Mouse (Mus musculus): ENCODE data around the gene Ung. TPM values are rescaled to one million over a fixed set of nuclear protein-coding genes. Genes with fewer than 3 reads are reported as not detected.

The Ung gene
- total RNA-seq, 2 experiments from 2014 or later, result 29.7 to 32.3 TPM

DNA sequence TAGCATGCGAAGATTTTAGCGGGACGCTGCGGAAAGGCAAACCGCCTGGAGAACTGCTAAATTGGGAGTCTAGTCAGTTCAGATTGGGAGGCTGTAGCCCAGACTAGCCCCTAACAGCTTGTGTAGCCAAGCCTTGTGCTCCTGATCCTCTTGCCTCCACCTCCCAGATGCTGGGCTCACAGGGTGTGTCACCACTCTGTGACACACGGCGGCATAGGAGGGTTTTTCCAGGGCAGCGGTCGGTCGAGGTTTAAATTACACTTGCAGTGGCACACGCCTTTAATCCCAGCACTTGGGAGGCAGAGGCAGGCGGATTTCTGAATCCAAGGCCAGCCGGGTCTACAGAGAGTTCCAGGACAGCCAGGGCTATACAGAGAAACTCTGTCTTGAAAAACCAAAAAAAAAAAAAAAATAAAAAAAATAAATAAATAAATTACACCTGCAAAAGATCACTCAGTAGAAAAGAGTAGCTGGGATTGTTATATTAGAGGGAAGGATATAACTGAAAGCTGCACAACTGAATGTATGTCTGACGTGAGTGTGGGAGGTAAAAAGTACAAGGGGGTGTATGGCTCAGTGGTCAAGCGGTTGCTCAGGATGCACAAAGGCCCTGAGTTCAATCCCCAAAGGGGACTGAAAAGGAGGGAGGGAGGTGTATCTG, 506 bp upstream of the Ung start:
- DNase-seq (ENCODE audit: low spot score), result no peak
- intact Hi-C loops (cut with DNase I), result loop anchor here (5.0 to 10.0 kb wide), 2 partner anchors 77 to 245 kb away; no protein-coding TSS in a partner anchor

DNA sequence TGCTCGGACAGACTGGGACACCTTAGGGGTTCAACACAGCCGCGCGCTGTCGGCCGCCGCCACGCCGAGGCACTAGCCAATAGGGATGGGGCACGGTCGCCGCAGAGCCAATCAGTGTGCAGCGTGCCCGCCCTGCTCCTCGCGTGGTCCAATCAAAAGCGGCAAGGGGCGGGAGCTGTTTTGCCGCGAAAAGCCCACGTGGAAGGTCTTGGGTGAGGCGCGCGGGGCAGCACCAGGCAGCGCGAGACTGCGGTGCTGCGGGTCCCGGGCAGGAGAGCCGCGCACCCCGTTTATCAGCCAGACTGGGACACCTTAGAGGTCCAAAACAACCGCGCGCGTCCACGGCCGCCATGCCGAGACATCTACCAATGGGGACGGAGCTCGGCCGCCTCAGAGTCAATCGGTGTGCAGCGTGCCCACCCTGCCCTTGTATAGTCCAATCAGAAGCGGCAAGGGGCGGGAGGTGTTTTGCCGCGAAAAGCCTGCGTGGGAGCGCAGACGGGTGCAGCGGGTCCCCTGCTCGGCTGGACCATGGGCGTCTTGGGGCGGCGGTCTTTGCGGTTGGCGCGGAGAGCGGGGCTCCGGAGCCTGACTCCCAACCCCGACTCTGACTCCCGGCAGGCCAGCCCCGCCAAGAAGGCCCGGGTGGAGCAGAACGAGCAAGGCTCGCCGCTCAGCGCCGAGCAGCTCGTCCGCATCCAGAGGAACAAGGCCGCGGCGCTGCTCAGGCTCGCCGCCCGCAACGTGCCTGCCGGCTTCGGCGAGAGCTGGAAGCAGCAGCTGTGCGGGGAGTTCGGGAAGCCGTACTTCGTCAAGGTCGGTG, 723 bp downstream of the Ung start:
- intact Hi-C loops (cut with DNase I), result no loop called here
- DNase-seq (ENCODE audit: low spot score), result peak; percentile 88

DNA sequence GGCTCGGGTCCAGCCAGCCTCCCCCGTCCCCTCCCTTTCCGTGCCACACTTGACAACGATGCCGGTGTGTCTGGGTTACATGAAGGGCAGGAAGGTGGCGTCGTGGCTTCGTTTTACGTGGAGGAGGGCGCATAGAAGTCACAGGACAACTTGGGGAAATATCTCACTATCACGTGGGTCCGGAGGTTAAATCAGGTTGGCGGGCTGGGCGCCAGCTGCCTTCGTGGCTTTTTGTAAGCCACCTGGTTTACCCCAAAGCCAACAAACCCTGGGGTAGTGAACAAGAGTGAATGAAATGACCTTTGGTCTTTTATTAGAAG, 1.3 kb downstream of the Ung start:
- DNase-seq (ENCODE audit: low spot score), result peak; percentile 40
- intact Hi-C loops (cut with DNase I), result no loop called here

DNA sequence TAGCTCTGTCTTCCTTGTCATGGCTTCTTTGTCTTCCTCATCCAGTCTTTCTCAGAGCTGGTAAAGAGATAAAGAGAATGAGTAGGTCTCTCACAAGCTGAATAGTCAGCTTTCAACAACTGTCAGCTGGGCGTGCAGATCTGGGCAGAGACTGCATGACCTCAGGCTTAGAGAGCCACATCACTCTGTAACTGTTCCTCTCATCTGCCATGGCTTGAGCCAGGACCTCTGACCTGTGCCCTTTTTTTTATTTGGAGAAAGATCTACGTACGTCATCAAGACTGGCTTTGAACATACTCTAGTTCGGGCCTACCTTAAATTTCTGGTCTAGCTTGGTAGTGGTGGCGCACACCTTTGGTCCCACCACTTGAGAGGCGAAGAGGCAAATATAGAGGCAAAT, 2.7 kb downstream of the Ung start:
- intact Hi-C loops (cut with DNase I), result no loop called here
- no peak for DNase-seq (ENCODE audit: low spot score)

GRCm38 (mm10) chr5:114134091-114134534, 3.9 kb downstream of the Ung start:
- no peak for DNase-seq (ENCODE audit: low spot score)
- intact Hi-C loops (cut with DNase I), result loop anchor here (2.0 kb wide), 1 partner anchor 19 kb away; no protein-coding TSS in a partner anchor

- intact Hi-C loops (cut with DNase I), result loop anchor here (2.0 to 5.0 kb wide), 2 partner anchors 17 to 42 kb away; no protein-coding TSS in a partner anchor
- DNase-seq (ENCODE audit: low spot score), result no peak
Observed at GRCm38 (mm10) chr5:114135516-114135915, 5.3 kb downstream of the Ung start.

DNA sequence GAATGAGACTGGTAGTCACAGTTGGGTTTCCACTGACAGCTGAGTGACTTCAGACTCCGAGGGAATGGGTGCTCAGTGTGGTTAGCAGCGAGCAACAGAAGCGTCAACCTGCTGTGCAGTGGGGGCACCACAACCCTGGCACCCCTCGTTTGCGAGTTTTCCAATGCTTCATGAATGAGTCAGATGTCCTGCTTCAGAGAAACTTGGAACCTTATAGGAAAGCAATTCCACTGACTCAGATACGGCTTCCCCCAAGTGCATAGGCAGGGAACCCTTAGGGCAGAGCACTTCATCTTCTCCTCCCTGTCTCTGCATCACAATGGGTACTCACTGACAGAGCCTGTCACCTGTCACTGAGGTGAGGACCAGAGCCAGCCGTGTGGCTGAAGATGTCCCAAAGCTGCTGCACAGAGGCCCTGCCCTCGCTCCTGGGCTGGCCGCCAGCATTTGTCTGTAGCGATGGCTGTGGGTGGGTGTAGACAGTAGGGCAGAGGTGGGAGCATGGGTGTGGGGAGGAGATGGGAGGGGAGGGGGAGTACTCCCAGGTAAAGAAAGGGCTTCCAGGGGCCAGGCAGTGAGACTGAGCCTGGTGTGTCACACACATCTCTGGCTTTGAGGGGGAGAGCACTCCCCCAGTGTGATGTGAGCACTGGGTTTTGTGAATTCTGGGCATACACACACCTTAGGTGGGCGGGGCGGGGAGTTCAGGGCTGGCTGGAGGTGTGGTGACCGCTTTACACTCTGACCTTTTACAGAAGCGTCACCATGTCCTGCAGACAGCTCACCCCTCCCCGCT, 7.5 kb downstream of the Ung start:
- intact Hi-C loops (cut with DNase I), result loop anchor here (5.0 kb wide), 1 partner anchor 40 kb away; no protein-coding TSS in a partner anchor
- no peak for DNase-seq (ENCODE audit: low spot score)

GRCm38 (mm10) chr5:114138277-114139164, 8.3 kb downstream of the Ung start:
- DNase-seq (ENCODE audit: low spot score), result no peak
- intact Hi-C loops (cut with DNase I), result loop anchor here (5.0 kb wide), 1 partner anchor 39 kb away; no protein-coding TSS in a partner anchor

DNA sequence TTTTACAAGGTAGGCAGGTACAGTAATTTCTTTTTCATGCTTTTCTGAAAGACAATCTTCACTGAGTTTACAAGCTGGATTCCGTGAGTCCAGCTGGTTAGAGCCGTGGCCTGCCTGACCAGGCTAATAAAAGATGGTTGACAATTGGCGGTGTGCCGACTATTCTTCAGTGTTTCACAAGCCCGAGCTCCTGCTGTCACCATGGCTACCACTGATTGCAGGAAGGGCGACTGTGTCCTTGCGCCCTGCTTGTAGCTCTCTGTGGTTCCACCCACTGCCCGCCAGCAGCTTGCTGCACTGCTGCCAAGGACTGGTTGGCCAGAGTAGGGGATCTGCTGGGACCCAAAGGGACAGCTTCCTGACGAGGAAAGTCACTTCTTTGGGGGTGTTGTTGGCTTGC, 9.0 kb downstream of the Ung start:
- DNase-seq (ENCODE audit: low spot score), result peak; percentile 84
- intact Hi-C loops (cut with DNase I), result loop anchor here (5.0 kb wide), 1 partner anchor 38 kb away; no protein-coding TSS in a partner anchor

GRCm38 (mm10) chr5:114146028-114146888, 16.1 kb downstream of the Ung start, which contains the start of gene Acacb:
Gene Acacb (plus strand): TSS chr5:114146535.
- DNase-seq (ENCODE audit: low spot score), result no peak
- intact Hi-C loops (cut with DNase I), result no loop called here

DNA sequence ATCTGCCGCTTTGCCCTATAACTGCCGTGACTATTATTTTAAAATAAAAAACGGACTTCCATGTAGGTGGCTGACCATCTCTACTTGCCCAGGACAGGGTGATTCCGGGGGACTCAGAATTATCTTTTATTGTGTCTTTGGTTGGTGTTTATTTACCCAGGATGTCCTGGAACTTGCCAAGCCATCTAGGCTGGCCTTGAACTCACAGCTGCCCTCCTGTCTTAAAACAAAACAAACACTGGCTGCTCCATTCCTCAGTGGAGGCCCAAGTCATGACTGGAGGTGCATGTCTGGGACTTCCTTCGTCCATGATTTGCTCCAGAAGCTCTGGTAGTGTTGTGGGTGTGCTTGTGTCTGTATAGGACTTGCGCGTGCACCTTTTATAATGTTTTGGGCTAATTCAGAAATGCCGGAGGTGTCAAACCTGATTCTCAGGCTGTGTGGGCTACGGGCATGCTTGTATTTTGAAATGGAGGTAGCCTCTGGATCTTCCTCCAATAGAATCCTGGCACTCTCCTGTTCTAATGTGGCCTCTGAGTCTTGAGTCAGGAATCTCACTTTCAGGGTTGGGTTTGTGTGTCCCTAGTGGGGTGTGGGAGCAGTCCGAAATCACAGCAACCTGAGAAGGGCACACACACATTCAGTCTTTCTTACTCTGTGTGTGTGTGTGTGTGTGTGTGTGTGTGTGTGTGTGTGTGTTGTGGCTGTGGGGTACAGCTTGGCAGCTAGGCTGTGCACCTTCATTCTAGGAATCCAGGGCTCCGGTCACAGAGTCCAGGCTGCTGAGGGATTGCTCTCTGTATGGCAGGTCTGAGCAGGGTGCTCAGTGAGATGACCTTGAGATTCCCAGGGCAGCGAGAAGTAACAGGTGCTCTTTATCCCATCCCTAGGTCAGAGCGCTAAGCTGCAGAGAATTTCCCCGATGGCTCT, 17.1 kb downstream of the Ung start:
- no peak for DNase-seq (ENCODE audit: low spot score)
- intact Hi-C loops (cut with DNase I), result no loop called here

GRCm38 (mm10) chr5:114152359-114153092, 22.3 kb downstream of the Ung start:
- intact Hi-C loops (cut with DNase I), result loop anchor here (2.0 kb wide), 1 partner anchor 18 kb away; no protein-coding TSS in a partner anchor
- DNase-seq (ENCODE audit: low spot score), result no peak

- no peak for DNase-seq (ENCODE audit: low spot score)
- intact Hi-C loops (cut with DNase I), result loop anchor here (2.0 kb wide), 1 partner anchor 19 kb away; no protein-coding TSS in a partner anchor
Observed at GRCm38 (mm10) chr5:114153490-114153889, 23.3 kb downstream of the Ung start.

- no peak for DNase-seq (ENCODE audit: low spot score)
- intact Hi-C loops (cut with DNase I), result no loop called here
Observed at GRCm38 (mm10) chr5:114154765-114155164, 24.6 kb downstream of the Ung start.

DNA sequence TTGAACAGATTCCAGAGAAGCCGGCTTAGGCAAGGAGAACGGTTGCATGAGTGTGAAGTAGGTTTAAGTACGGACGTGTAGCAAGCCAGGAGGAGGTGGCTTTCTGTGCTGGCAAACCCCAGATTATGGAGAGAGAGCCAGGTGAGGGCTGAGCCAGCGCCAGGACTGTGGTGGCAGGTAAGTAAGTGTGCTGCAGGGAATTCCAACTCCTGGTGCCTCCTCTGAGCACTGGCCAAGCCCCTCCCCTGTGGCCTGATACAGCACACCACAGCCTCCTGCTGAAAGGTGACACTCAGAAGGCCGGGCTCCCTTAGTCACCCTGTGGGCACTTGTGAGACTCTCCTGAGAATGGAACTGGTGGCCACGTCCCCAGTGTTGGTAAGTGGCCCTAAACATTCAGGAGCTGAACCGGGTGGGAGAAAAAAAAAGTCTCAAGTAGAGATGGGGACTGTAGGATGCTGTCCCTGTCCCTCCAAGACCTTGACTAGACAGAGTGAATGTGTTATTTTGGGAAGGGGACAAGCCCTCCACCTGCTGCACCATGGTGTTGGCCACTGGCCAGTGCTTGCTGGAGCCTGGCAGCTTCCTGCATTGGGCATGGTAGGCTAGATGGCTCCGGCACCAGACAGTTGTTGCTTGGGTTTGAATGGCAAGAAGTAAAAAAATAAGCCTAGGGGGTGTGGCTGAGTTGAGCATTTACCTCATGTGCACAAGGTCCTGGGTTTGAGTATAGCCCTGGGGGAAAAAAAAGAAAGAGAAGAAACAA, 25.2 kb downstream of the Ung start:
- no peak for DNase-seq (ENCODE audit: low spot score)
- intact Hi-C loops (cut with DNase I), result no loop called here

DNA sequence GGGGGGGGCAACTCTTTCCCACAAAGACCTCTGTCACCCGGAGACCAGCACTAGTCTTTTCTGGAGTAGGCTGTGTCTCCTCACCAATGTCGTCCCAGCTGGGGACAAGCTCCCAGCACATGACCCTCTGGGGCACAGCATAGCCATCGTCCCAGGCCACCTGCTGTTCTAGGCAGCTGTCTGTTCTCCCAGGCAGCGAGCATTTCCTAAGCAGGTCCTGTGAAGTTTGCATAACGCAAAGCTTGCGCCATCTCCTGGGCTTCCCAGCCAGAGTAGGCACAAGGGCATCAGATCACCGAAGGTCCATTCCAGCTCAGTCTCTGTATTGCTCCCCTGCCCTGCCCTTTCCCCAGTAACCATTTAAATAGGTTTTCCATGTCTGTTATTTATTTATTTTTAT, 27.1 kb downstream of the Ung start:
- DNase-seq (ENCODE audit: low spot score), result no peak
- intact Hi-C loops (cut with DNase I), result no loop called here
